Mouse (Mus musculus) lung, postnatal 10 days (tissue): ENCODE results near the gene Frk.
"Not testable (repeated sequence)": the region's sequence is repeated elsewhere in the genome, so short reads cannot be mapped to it uniquely, and the experiment has no call there.

ENCODE experiments used
- DNase-seq: peaks from one replicate; pipeline ENCODE4 v3.0.0; 2021

The Frk gene

GRCm38 (mm10) chr10:34483297-34484013 is at the start of gene Frk:
TSS of gene Frk (plus strand) at chr10:34483399.
- DNase-seq: peak; percentile 43

- DNase-seq: not testable (repeated sequence)
Observed at GRCm38 (mm10) chr10:34434191-34434590, 49.0 kb upstream of the Frk start.

DNA sequence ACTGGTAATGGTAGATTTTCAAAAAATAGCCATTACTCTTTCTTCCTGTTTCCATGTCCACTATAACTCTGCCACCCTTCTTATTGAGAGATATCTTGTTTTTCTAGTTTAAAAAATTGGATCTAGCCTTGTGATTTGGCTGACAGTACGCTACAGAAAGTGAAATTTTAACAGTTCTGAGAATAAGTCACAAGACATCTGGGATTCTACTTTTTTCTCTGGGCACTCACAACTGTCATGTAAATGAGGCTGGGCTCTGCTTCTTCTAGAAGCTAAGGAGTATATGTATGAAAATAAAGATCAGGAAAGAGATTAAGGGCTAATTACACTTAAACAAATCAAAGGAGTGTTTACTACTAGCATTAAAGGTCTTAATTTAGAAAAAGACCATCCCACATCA is 33.7 kb upstream of the Frk start:
- DNase-seq: no peak

GRCm38 (mm10) chr10:34461451-34461850 is 21.7 kb upstream of the Frk start:
- peak; percentile 45 for DNase-seq

DNA sequence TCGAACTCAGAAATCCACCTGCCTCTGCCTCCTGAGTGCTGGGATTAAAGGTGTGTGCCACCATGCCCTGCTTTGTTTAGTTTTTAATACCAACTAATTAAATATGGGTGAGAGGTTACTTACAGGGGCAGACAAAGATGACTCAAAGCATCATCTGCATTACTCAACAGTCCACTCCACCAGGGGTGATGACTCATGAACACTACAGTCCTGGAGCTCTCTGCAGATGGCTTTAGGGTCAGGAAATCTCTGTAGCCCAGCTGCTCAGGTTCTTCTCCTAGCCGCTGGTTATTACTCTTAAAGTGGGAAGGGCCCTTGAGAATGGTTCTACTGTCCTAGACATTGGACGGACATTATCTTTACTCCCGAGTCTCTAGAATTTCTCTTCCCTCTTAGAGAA is 18.9 kb upstream of the Frk start:
- DNase-seq: no peak

- no peak for DNase-seq
Observed at GRCm38 (mm10) chr10:34469037-34469436, 14.2 kb upstream of the Frk start.

- DNase-seq: no peak
Observed at GRCm38 (mm10) chr10:34479942-34480455, 3.2 kb upstream of the Frk start.

- peak; percentile 24 for DNase-seq
Observed at GRCm38 (mm10) chr10:34484014-34484411, 814 bp downstream of the Frk start.

DNA sequence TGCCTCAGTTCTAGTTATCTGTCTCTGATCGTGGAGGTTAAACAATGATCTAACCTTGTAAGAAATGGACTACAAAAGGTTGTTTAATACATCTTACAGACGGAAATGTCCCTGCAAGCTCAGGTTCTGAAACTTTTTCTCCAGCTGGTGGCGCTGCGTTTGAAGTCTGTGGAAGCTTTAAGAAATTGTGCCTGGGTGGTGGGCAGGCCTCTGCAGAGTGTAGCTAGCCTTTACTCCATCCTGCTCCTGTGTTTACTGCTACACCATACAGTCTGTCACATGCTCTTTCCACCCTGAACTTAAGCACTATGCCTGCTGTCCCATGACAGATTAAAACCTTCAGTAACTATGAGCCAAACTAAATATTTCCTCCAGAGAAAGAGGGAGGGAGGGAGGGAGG is 1.9 kb downstream of the Frk start:
- peak; percentile 40 for DNase-seq

GRCm38 (mm10) chr10:34507807-34508206 is 24.6 kb downstream of the Frk start:
- no peak for DNase-seq

DNA sequence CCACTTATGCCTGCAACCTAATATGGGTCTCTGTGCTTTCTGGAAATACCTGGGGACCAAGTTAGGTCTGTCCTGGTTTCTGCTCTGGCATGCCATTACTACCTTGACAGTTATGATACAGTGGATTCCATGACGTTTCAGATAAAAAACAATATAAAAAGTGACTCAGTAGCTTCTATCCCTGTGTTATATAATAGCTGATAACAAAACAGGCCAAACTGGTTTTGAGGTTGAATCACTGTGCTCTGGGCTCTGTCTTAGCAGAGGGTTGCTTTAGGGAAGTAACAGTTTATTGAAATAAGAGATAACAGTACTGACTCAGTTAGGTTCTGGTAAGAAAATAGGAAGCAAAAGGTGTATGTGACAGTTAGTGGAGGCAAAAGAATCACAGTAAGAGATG is 25.4 kb downstream of the Frk start:
- no peak for DNase-seq

GRCm38 (mm10) chr10:34509256-34509655 is 26.1 kb downstream of the Frk start:
- DNase-seq: no peak

DNA sequence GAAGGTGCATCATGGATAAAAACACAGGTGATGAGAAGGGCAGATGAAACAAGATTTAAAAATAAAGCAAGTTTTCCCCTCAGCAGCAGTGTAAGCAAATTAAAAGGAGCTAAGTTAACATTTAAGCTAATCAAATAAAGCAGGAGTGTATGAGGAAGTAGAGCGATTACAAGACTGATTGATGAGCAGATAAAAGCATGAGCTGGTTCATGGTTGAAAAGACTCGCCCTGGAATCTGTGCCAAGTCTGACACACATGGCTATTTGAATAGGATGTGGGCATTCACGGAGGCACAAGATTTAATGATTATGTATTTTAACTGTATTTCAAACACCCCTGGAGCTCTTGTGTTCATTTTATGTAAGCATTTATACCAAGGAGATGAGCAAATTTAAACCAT is 28.0 kb downstream of the Frk start:
- DNase-seq: no peak

DNA sequence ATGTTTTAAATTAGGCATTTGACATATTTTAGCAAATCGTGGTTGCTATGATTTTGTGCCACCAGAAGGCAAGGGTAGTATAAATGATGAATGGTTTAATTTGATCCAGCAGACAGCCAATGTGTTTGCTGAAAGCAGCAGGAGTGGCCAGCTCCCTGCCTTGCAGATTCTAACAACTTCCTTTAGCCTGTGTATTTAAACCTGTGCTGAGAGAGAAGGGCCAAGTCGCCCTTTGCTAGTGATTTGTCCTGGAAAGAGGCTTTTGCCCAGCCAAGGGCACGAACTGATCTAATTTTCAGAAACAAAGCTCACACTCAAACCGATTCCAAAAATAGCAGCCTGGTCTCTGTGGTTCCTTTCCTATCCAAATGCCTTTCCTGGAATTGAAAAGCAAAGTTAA is 29.4 kb downstream of the Frk start:
- no peak for DNase-seq

DNA sequence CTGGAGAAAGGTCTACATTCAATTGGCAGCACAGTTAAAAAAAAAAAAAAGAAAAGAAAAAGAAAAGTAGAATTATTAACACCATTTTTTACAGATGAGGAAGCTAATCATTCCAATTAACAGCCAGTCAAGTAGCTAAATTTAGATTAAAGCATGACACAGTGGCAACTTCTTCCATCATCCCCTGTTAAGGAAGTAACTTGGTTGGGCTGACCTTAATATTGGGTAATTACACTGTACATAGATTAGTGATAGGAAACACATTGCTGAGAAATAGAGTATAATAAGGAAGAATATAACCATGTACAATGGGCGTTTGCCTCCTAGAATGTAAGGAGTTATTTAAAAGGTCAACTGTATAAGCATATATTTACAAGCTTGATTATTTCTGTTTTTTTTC is 42.4 kb downstream of the Frk start:
- DNase-seq: no peak

DNA sequence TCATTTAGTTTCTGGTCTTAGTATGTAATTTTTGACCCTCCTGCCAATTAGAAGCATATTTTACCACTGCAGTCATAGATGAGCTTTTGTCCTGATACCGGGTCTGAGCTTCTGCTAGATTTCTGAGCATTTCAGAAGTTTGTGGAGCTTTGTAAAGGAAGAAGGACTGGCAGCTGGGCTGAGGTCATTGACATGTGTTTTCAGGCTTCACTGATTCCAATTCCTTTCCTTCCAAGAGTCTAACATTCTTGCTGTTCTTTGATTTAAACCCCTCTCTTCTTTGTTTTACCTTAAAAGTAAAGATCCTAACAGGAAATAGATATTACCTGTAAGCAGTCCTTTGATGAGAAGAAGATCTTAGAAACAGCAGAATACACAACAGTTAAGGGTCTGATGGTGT is 48.6 kb downstream of the Frk start:
- no peak for DNase-seq

GRCm38 (mm10) chr10:34532507-34532906 is 49.3 kb downstream of the Frk start:
- DNase-seq: no peak

DNA sequence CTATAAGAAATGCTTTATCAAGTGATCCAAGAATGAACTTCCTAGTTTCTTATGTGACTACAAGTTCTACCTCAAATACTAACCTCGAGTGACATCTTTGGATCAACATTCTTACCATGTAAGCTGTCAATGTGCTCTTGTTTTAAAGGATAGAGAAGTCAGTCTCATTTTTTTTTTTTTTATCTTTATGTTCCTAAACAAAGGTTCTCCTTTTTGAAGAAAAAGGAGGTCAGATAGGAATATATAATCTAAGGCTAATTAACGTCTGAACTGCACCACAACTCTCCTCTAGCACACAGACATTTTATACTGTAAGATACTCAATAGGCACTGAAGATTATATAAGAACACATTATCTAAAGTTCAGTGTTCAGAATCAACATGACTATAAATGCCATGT is 57.5 kb downstream of the Frk start:
- DNase-seq: no peak

DNA sequence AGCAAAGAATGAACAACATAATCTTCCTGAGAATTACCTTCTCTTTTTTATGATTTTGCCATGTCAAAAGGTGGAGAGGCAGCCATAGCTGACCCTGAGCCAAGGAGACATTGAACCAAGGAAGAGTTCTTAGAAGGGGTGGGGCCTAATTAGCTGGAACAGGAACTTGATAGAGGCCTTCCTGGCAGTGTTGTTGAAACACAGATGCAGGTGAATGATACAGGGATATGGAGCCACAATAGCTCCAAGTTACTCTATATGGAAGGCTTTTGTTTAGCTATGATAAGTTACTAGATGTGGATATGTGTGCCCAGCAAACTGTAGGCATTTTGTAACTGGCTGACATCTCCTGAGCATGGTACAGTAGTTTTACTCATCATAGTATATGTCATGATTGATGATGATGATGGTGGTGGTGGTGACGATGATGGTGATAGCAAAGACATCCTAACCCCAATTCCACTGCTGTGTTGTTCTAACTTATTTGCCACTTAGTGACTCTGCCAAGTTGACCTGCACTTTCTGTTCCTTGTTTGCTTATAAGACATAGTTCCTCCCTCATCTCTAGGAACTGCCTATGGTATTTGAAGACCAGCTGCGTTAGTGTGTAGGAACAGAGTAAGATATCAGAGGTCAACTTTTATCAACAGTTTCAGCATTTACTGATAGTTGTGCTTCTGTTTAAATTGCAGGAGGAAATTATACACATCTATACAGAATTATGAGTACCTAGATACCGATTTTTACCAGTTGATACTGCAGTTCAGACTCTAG is 58.7 kb downstream of the Frk start:
- no peak for DNase-seq

DNA sequence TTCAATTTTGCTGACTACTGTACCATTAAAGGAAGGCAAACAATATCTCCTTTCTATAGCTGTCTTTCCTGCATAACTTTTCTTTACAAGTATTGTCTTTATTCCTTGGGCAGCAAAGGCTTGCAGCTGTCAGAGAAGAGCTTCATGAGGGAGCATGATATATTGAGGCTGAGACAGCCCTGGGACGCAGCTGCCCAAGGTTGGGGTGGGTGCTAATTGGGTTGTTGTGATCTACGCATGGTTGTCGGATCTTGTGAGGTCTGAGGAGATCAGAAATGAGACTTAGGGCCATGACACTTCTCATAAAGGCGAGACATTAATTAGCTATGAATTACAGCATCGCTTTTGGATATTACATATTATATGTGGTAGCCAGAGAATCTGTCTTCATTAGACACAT is 67.4 kb downstream of the Frk start:
- no peak for DNase-seq

GRCm38 (mm10) chr10:34551636-34552035 is 68.4 kb downstream of the Frk start:
- DNase-seq: no peak

GRCm38 (mm10) chr10:34563518-34564176 is 80.4 kb downstream of the Frk start:
- no peak for DNase-seq

- DNase-seq: no peak
Observed at GRCm38 (mm10) chr10:34615474-34615873, 132.3 kb downstream of the Frk start.

GRCm38 (mm10) chr10:34617216-34617615 is 134.0 kb downstream of the Frk start:
- DNase-seq: no peak
